Mouse (Mus musculus) T-helper 1 cell (primary cell): ENCODE measurements around the gene Neurl4.
"Not testable (repeated sequence)": the region's sequence is repeated elsewhere in the genome, so short reads cannot be mapped to it uniquely, and the experiment has no call there.

Experiments used
- in situ Hi-C: fragments of 300-600 bp; cut with MboI, MseI; formaldehyde crosslinking; loops from one replicate; pipeline ENCODE4 v1.15.1; 2025; ENCODE audit warnings: high pct_unique_total_duplicates

Neurl4 gene

DNA sequence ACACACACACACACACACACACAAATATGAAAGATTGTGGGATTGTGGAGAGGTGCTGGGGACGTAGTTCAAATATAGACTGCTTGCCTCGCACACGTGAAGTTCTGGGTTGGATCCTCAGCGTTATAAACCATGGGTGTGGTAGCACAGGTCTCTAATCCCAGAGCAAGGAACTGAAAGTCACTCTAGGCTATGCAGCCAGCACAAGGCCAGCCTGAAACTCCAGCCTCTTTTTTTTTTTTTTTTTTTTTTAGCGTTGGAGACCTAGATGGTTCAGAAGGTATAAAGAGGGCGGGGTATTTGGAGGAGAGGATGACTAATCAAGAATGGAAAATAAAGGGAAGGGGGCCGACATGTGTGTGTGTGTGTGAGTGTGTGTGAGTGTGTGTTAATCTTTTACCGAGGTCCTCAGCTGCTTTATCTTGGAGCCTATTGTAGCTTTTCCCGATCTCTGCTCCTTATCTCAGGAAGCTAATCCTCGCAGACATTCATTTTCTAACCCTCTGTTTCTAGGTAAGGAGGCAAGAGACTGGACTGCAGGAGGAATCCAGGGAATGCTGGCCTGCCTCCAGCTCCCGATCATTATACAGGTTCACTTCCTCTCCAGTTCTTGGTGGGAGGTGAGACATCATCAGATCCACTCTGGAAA is 52.5 kb downstream of the Neurl4 start:
- in situ Hi-C loops, result no loop called here

DNA sequence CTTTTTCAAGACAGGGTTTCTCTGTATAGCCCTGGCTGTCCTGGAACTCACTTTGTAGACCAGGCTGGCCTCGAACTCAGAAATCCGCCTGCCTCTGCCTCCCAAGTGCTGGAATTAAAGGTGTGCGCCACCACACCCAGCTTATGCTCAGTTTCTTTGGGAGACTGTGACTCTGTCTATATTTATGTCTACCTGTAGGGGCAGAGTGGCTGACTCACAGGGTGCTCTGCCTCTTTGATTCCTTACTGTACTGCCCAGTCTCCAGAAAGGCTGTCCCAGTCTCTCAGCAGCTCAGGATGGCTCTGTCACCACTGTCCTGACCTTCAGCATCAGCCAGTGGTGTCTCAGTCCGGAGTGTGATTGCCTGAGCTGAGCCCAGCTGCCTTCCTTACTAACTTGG is 54.7 kb downstream of the Neurl4 start:
- in situ Hi-C loops, result not testable (repeated sequence)

DNA sequence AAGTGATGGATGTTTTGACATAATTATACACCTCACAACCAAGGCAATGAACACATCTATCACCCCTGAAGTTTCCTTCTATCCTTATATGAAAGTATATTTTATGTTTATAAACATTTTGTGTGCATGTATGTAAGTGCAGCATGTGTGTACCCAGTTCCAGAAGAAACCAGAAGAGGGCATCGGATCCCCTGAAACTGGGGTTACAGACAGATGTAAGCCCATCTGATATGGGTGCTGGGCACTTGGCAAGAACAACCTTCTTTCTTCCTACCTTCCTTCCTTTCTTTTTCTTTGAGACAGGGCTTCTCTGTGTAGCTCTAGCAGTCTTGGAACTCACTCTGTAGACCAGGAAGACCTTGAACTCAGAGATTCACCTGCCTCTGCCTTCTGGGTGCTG is 55.3 kb downstream of the Neurl4 start:
- in situ Hi-C loops, result no loop called here

GRCm38 (mm10) chr11:69960616-69961015 is 59.7 kb downstream of the Neurl4 start:
- in situ Hi-C loops, result no loop called here

- in situ Hi-C loops, result no loop called here
Observed at GRCm38 (mm10) chr11:69961841-69962240, 61.0 kb downstream of the Neurl4 start.
